Mouse (Mus musculus) stomach, postnatal 0 days (tissue): ENCODE measurements around the gene Borcs6. TPM values are rescaled to one million over a fixed set of nuclear protein-coding genes. Genes with fewer than 3 reads are reported as not detected.

Experiments
- ATAC-seq: fragments of 200-750 bp; cut with Nextera tagmentation; 2 replicates; pipeline ENCODE4 v1.8.0; 2017; ENCODE audit not compliant: low FRiP score, low TSS enrichment
- DNase-seq: peaks from one replicate; pipeline ENCODE4 v3.0.0-alpha.2; 2016; ENCODE audit warnings: low spot score
- H3K27ac ChIP-seq: fragments of 300-500 bp; sonication (generic); replicated peaks from 2 replicates; pipeline ENCODE4 v1.5.1; 2014; ENCODE audit warnings: mild to moderate bottlenecking, control low read depth
- H3K27me3 ChIP-seq: fragments of 300-500 bp; sonication (generic); 2 replicates; pipeline ENCODE4 v1.6.1; 2014; ENCODE audit warnings: low read length; ENCODE audit not compliant: control insufficient read depth, insufficient read depth
- H3K36me3 ChIP-seq: fragments of 300-500 bp; sonication (generic); 2 replicates; pipeline ENCODE4 v1.6.1; 2014; ENCODE audit warnings: low read length, mixed read lengths; ENCODE audit not compliant: control insufficient read depth, insufficient read depth
- H3K4me1 ChIP-seq: fragments of 300-500 bp; sonication (generic); replicated peaks from 2 replicates; pipeline ENCODE4 v1.6.1; 2014; ENCODE audit warnings: antibody characterized with exemption; ENCODE audit not compliant: control insufficient read depth, insufficient read depth
- H3K4me2 ChIP-seq: fragments of 300-500 bp; sonication (generic); replicated peaks from 2 replicates; pipeline ENCODE4 v1.6.1; 2014; ENCODE audit warnings: low read depth, mild to moderate bottlenecking, control low read depth, moderate library complexity
- H3K4me3 ChIP-seq: fragments of 300-500 bp; sonication (generic); 2 replicates; pipeline ENCODE4 v1.5.1; 2014; ENCODE audit warnings: low read depth, low read length, control low read depth
- H3K9ac ChIP-seq: fragments of 300-500 bp; sonication (generic); 2 replicates; pipeline ENCODE4 v1.6.1; 2014; ENCODE audit warnings: mild to moderate bottlenecking, low read length, control low read depth, mixed read lengths
- H3K9me3 ChIP-seq: fragments of 300-500 bp; sonication (generic); 2 replicates; pipeline ENCODE4 v1.6.1; 2016; ENCODE audit warnings: low read length; ENCODE audit not compliant: control insufficient read depth
- CTCF ChIP-seq: IDR thresholded peaks from 2 replicates; pipeline ENCODE4 v1.5.1; 2016; ENCODE audit warnings: antibody characterized with exemption, low read depth, mild to moderate bottlenecking, moderate library complexity
- EP300 ChIP-seq: optimal IDR thresholded peaks from 2 replicates; pipeline ENCODE3; 2016; ENCODE audit warnings: antibody characterized with exemption
- WGBS: fragments of 180-500 bp; shearing (Covaris S2); extraction: QIAGEN DNeasy Blood & Tissue Kit; methylation state at CpG from one replicate; pipeline ENCODE4 v1.1.7; 2014; 5-methylcytosine and 5-hydroxymethylcytosine counted together
- polyA plus RNA-seq: library from polyadenylated mRNA; unstranded; fragments of >200 nt; fragmentation: Nextera tagmentation; extraction: Ambion mirVana; gene quantifications from 2 replicates; pipeline ENCODE4 v1.2.1, GENCODE M21; 2015

The Borcs6 gene
- polyA plus RNA-seq, 1 experiment from 2014 or later: 14.6 TPM

GRCm38 (mm10) chr11:69096987-69097900 is 37.7 kb downstream of the Borcs6 start:
- under 1% methylated on average over 29 of the region's 29 CpGs for WGBS
- TF ChIP-seq CTCF (no peak), EP300 (peak; percentile 99)
- DNase-seq: peak; percentile 99
- peak; percentile 67 for ATAC-seq
- Histone ChIP-seq H3K36me3 (peaks cover 22% of the 10 kb centered on the region), H3K4me3 (peak overlapping the region; percentile 91), H3K9ac (peak overlapping the region; percentile 99), H3K27me3 (no peaks in the 10 kb centered on the region), H3K4me1 (peaks cover 8% of the 10 kb centered on the region), H3K27ac (peak overlapping the region; percentile 100), H3K4me2 (peak overlapping the region; percentile 70), H3K9me3 (no peaks in the 10 kb centered on the region)

- 27% methylated on average over 8 of the region's 8 CpGs for WGBS
- peak overlapping the region; percentile 70 for H3K4me2 ChIP-seq
- H3K4me1 ChIP-seq: peaks cover 8% of the 10 kb centered on the region
- peak overlapping the region; percentile 100 for H3K27ac ChIP-seq
- no peaks in the 10 kb centered on the region for H3K9me3 ChIP-seq
- H3K27me3 ChIP-seq: no peaks in the 10 kb centered on the region
- DNase-seq (no peak), ATAC-seq (no peak)
- H3K4me3 ChIP-seq: peak overlapping the region; percentile 91
- H3K36me3 ChIP-seq: peaks cover 31% of the 10 kb centered on the region
- TF ChIP-seq EP300 (no peak), CTCF (no peak)
- H3K9ac ChIP-seq: peak overlapping the region; percentile 78
These were observed 38.7 kb downstream of the Borcs6 start for GRCm38 (mm10) chr11:69098039-69098761.

- no peaks in the 10 kb centered on the region for H3K27me3 ChIP-seq
- H3K9ac ChIP-seq: peak overlapping the region; percentile 78
- H3K36me3 ChIP-seq: peaks cover 36% of the 10 kb centered on the region
- peak overlapping the region; percentile 91 for H3K4me3 ChIP-seq
- H3K9me3 ChIP-seq: no peaks in the 10 kb centered on the region
- DNase-seq: peak; percentile 98
- WGBS: under 1% methylated on average over 19 of the region's 19 CpGs
- peak; percentile 46 for ATAC-seq
- H3K4me1 ChIP-seq: peaks cover 8% of the 10 kb centered on the region
- TF ChIP-seq EP300 (no peak), CTCF (peak; percentile 22; the same call in 1 of the 2 replicates)
- peak overlapping the region; percentile 100 for H3K27ac ChIP-seq
- H3K4me2 ChIP-seq: peak overlapping the region; percentile 70
These were observed 39.2 kb downstream of the Borcs6 start for GRCm38 (mm10) chr11:69098762-69099091.

- Histone ChIP-seq H3K4me3 (peak overlapping the region; percentile 91), H3K4me2 (peak overlapping the region; percentile 70), H3K9me3 (no peaks in the 10 kb centered on the region), H3K27me3 (no peaks in the 10 kb centered on the region), H3K9ac (peak overlapping the region; percentile 77), H3K36me3 (peaks cover 43% of the 10 kb centered on the region), H3K27ac (peak overlapping the region; percentile 100), H3K4me1 (peaks cover 8% of the 10 kb centered on the region)
- ATAC-seq (no peak), DNase-seq (peak; percentile 72)
- no peak for TF ChIP-seq CTCF
- TF ChIP-seq EP300: peak; percentile 77
- WGBS: 2% methylated on average over 22 of the region's 22 CpGs
These were observed 39.8 kb downstream of the Borcs6 start for GRCm38 (mm10) chr11:69099177-69099914.

DNA sequence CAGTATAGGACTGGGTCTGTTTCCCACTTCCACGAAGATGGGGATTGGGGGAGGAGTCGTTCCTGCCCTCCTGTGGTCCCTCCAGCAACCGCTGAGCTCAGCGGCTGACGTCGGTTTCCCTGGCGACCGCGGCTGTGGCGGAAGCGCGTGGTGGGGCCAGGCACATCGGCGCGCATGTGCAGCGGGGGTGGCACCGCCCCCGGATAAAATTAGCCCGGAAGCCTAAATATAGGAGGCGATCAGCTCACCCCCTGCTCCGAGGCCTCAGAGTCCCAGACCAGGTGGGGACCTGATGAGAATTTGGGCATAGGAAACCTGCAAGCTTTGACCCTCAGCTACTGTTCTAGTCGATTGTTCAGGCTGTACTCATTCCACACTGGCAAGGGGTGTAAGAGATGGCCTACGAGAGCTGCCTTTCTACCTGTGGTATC is 40.4 kb downstream of the Borcs6 start:
- DNase-seq (peak; percentile 91), ATAC-seq (peak; percentile 5; the same call in 1 of the 2 replicates)
- Histone ChIP-seq H3K9me3 (no peaks in the 10 kb centered on the region), H3K27ac (peak overlapping the region; percentile 100), H3K27me3 (no peaks in the 10 kb centered on the region), H3K4me3 (peak overlapping the region; percentile 91), H3K4me1 (peaks cover 8% of the 10 kb centered on the region), H3K9ac (peak overlapping the region; percentile 77), H3K4me2 (peak overlapping the region; percentile 70), H3K36me3 (peaks cover 48% of the 10 kb centered on the region)
- TF ChIP-seq CTCF (peak; percentile 51), EP300 (no peak)
- WGBS: under 1% methylated on average over 23 of the region's 23 CpGs
